Mouse (Mus musculus) left cerebral cortex, postnatal 14 days (tissue): ENCODE data around the gene Map3k20. TPM values are rescaled to one million over a fixed set of nuclear protein-coding genes. Genes with fewer than 3 reads are reported as not detected.

Experiments used
- DNase-seq, 2 experiments: peaks; one replicate each; pipeline ENCODE4 v3.0.0; 2021 to 2022; ENCODE audit warnings: low spot score in 2 of 2, mixed read lengths in 1 of 2
- intact Hi-C: fragments of 180-260 bp; cut with DNase I; formaldehyde crosslinking; loops from one replicate; pipeline ENCODE4 v1.15.1; 2025
- total RNA-seq, 2 experiments: library from RNA; stranded (reverse); gene quantifications; 2 replicates each; pipeline ENCODE4 v1.2.3; 2021

The Map3k20 gene
- total RNA-seq, 2 experiments from 2014 or later, result 8.9 to 12.3 TPM

GRCm38 (mm10) chr2:72269651-72270341 is 15.6 kb upstream of the Map3k20 start:
- intact Hi-C loops, result no loop called here
- DNase-seq, result no peak

GRCm38 (mm10) chr2:72278247-72278873 is 7.1 kb upstream of the Map3k20 start:
- intact Hi-C loops, result no loop called here
- DNase-seq, result no peak

- intact Hi-C loops, result no loop called here
- no peak for DNase-seq
These were observed 4.9 kb upstream of the Map3k20 start for GRCm38 (mm10) chr2:72280524-72280923.

- intact Hi-C loops, result no loop called here
- DNase-seq, result no peak
These were observed 3.5 kb upstream of the Map3k20 start for GRCm38 (mm10) chr2:72281971-72282370.

GRCm38 (mm10) chr2:72282733-72283132 is 2.7 kb upstream of the Map3k20 start:
- intact Hi-C loops, result no loop called here
- DNase-seq, result no peak

GRCm38 (mm10) chr2:72284689-72285088 is 748 bp upstream of the Map3k20 start:
- intact Hi-C loops, result no loop called here
- no peak for DNase-seq

GRCm38 (mm10) chr2:72285888-72286661 is 638 bp downstream of the Map3k20 start:
- peak in 1 of 2 experiments; percentile 7 for DNase-seq
- intact Hi-C loops, result no loop called here

GRCm38 (mm10) chr2:72287142-72287541 is 1.7 kb downstream of the Map3k20 start:
- no peak for DNase-seq
- intact Hi-C loops, result no loop called here

GRCm38 (mm10) chr2:72288932-72289534 is 3.6 kb downstream of the Map3k20 start:
- no peak for DNase-seq
- intact Hi-C loops, result no loop called here

GRCm38 (mm10) chr2:72291103-72291502 is 5.7 kb downstream of the Map3k20 start:
- intact Hi-C loops, result no loop called here
- DNase-seq, result no peak

- intact Hi-C loops, result no loop called here
- no peak for DNase-seq
These were observed 7.1 kb downstream of the Map3k20 start for GRCm38 (mm10) chr2:72292573-72292972.

- intact Hi-C loops, result no loop called here
- no peak for DNase-seq
These were observed 9.6 kb downstream of the Map3k20 start for GRCm38 (mm10) chr2:72294994-72295393.

GRCm38 (mm10) chr2:72296984-72297715 is 11.7 kb downstream of the Map3k20 start:
- DNase-seq, result no peak
- intact Hi-C loops, result no loop called here

- DNase-seq, result no peak
- intact Hi-C loops, result loop anchor here (2.0 kb wide), 1 partner anchor 93 kb away; no protein-coding TSS in a partner anchor
These were observed 12.3 kb downstream of the Map3k20 start for GRCm38 (mm10) chr2:72297716-72298082.

- DNase-seq, result no peak
- intact Hi-C loops, result loop anchor here (2.0 kb wide), 1 partner anchor 92 kb away; no protein-coding TSS in a partner anchor
These were observed 13.0 kb downstream of the Map3k20 start for GRCm38 (mm10) chr2:72298406-72298805.

- no peak for DNase-seq
- intact Hi-C loops, result no loop called here
These were observed 15.9 kb downstream of the Map3k20 start for GRCm38 (mm10) chr2:72301194-72301916.

GRCm38 (mm10) chr2:72305738-72306137 is 20.3 kb downstream of the Map3k20 start:
- intact Hi-C loops, result no loop called here

GRCm38 (mm10) chr2:72308351-72308750 is 22.9 kb downstream of the Map3k20 start:
- DNase-seq, result no peak
- intact Hi-C loops, result no loop called here

More at GRCm38 (mm10) chr2:72305738-72306137, 20.3 kb downstream of the Map3k20 start:
- DNase-seq, result no peak

- intact Hi-C loops, result no loop called here
- DNase-seq, result no peak
These were observed 23.5 kb downstream of the Map3k20 start for GRCm38 (mm10) chr2:72308981-72309380.
